Mouse (Mus musculus): ENCODE results near the gene Il17rc. TPM values are rescaled to one million over a fixed set of nuclear protein-coding genes. Genes with fewer than 3 reads are reported as not detected.

The Il17rc gene
- total RNA-seq, 2 experiments from 2014 or later = 4.2 to 4.7 TPM

DNA sequence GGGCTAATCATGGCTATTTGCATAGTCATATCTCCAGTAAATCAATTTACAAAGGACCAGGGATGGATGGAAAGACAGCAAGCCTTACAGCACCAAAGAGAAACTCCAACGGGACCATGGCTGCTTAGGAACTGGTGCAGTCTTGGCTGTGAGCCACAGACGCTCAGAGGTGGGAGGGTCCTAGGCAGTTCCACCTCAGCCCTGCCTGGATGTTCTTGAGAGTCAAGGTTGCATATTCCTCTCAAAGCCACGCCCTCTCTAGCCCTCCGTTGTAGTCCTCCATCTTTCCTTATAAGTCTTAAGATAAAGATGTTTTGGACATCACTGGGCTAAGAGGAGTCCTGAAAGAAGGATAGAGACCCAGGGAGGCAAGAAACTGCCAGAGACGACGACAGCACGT is 7.2 kb upstream of the Il17rc start:
- TF ChIP-seq CTCF (IDR thresholded peaks at IDR 0.05) = no peak
- Histone ChIP-seq H3K4me3 (no peak overlapping the region), H3K27ac (no peak overlapping the region)
- intact Hi-C loops (cut with DNase I) = no loop called here
- DNase-seq = no peak

DNA sequence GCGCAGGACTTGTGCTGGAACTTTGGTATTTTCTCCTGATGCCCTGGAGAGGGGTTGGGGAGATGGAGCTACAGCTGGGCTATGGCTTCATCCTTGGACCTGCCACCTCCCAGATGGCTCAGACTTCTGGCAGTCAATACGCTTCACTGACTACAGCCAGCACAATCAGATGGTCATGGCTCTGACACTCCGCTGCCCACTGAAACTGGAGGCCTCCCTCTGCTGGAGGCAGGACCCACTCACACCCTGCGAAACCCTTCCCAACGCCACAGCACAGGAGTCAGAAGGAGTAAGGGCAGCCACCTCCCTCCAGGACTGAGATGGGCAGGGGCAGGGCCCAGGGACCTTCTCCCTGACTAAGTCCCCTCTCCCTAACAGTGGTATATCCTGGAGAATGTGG is 5.6 kb upstream of the Il17rc start:
- intact Hi-C loops (cut with DNase I) = no loop called here
- DNase-seq = no peak
- Histone ChIP-seq H3K27ac (no peak overlapping the region), H3K4me3 (no peak overlapping the region)
- no peak for TF ChIP-seq CTCF (IDR thresholded peaks at IDR 0.05)

DNA sequence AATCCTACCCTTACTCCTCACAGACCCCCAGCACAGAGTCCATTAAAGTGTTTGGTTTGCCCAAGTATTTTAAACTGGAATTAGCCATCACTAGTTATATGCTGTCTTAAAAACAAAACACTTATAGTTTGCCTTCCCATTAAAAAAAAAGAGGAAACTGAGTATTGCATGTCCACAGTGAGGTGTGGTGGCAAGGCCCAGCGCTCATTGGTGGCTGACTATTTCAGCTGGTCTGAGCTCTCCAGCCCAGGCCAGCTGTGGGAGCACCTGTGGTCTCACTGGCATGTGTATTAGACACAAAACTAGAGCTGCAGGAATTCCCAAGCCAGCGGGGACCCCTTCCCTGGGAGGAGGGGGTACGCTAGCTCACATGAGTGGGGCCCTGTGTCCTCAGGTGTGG is 2.7 kb upstream of the Il17rc start:
- intact Hi-C loops (cut with DNase I) = no loop called here
- H3K27ac ChIP-seq = no peak overlapping the region
- no peak overlapping the region for H3K4me3 ChIP-seq
- TF ChIP-seq CTCF (IDR thresholded peaks at IDR 0.05) = no peak
- DNase-seq = no peak

DNA sequence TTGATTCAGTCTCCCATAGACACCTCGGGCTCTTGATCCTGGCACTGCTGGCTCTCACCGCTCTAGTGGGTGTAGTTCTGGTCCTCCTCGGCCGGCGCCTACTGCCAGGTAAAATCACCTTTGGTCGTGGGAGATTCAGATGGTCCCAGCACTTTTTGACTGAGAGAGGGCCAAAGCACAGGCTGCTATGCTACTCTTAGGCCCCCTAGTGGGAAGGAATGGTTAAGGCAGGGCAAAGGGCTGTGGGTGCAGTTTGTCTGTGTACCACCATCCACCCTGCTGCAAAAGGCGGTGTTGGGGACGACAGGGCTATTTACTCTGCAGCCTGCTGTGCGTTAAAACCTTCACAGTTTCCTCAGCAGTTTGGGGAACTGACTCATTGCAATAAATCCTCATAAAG is 2.2 kb upstream of the Il17rc start:
- peak; percentile 75 for DNase-seq
- Histone ChIP-seq H3K4me3 (peak overlapping the region; percentile 69), H3K27ac (peak overlapping the region; percentile 71)
- intact Hi-C loops (cut with DNase I) = loop anchor here (1.0 kb wide), 2 partner anchors 25 to 28 kb away; no protein-coding TSS in a partner anchor
- TF ChIP-seq CTCF (IDR thresholded peaks at IDR 0.05) = peak; percentile 66

DNA sequence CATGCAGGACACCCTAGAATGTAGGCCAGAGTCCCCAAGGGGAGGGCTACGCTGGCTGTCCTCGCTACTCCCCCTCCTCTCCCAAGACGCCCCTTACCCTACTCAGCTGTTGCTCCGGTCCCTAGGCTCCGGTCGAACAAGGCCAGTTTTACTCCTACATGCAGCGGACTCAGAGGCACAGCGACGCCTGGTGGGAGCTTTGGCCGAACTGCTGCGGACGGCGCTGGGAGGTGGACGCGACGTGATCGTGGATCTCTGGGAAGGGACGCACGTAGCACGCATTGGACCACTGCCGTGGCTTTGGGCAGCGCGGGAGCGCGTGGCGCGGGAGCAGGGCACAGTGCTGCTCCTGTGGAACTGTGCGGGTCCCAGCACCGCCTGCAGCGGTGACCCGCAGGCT is 1.8 kb upstream of the Il17rc start:
- intact Hi-C loops (cut with DNase I) = loop anchor here (1.0 kb wide), 2 partner anchors 25 to 28 kb away; no protein-coding TSS in a partner anchor
- peak; percentile 87 for DNase-seq
- peak overlapping the region; percentile 71 for H3K27ac ChIP-seq
- H3K4me3 ChIP-seq = peak overlapping the region; percentile 69
- peak; percentile 63 for TF ChIP-seq CTCF (IDR thresholded peaks at IDR 0.05)

DNA sequence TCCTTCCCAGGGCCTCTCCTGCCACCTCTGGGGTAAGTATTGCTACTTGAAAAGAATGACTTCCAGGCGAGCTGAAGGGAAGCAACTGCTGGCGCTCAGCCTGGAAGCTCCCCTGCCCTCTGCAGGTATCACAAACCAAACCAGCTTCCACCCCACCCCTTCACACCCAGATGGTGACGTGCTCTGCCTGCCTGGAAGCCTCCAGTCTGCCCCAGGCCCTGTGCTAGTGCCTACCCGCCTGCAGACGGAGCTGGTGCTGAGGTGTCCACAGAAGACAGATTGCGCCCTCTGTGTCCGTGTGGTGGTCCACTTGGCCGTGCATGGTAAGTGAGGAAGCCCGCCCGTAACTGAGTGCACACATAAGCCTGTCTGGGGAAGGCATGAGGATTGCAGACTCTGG is 834 bp downstream of the Il17rc start:
- no peak for TF ChIP-seq CTCF (IDR thresholded peaks at IDR 0.05)
- Histone ChIP-seq H3K27ac (peak overlapping the region; percentile 89), H3K4me3 (peak overlapping the region; percentile 77)
- no peak for DNase-seq
- intact Hi-C loops (cut with DNase I) = no loop called here

DNA sequence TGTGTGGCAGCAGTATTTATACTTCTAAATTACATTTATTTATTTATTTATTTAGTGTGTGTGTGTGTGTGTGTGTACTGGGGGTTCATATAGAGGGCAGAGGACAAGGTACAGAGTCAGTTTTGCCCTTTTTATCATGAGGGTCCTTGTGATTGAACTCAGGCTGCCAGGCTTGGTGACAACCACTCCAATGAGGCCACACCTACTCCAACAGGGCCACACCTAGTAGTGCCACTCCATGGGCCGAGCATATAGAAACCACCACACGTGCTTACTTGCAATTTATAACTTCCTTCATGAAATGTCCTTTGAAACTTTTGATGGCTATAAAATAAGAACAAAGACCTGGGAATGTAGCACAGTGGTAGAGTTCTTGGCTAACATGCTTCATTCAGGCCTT is 2.0 kb downstream of the Il17rc start:
- Histone ChIP-seq H3K27ac (no peak overlapping the region), H3K4me3 (no peak overlapping the region)
- intact Hi-C loops (cut with DNase I) = no loop called here
- no peak for DNase-seq
- TF ChIP-seq CTCF (IDR thresholded peaks at IDR 0.05) = no peak

DNA sequence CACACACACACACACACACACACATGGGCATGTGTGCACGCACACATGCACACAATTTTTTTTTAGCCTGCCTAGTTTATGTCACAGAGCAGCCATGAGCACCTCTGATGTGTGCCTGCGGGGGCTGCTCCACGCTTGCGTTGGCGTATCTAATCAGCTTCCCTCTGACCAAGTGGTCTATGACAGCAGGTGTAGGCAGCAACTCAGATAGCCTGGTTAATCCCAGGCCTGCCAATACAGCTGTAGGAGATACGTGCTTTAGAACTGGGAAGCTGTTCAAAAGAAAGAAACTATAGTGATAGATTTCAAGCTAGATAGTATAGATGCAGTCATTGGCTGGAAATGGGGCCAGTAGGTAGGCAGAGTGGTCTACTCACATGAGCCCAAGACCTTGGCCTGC is 2.5 kb downstream of the Il17rc start:
- Histone ChIP-seq H3K27ac (no peak overlapping the region), H3K4me3 (no peak overlapping the region)
- DNase-seq = no peak
- no peak for TF ChIP-seq CTCF (IDR thresholded peaks at IDR 0.05)
- intact Hi-C loops (cut with DNase I) = no loop called here

DNA sequence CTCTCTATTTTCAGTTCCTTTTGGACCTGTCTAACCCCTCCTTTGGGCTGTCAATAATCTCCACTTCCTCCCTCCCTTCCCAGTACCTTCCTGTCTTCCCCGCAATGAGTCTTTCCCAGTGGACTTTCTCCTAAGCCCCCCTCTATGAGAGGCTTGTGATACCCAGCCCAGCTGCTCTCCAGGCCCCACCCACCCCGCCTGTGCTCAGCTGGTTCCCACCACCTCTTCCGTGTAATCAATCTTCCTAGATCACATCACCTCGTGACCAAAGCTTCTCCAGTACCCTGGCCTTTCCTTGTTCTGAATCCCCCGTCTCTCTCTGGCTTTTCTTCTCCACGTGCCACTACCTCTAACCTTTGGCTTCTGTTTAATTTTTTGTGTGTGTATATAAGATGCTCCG is 6.1 kb downstream of the Il17rc start:
- Histone ChIP-seq H3K4me3 (no peak overlapping the region), H3K27ac (no peak overlapping the region)
- no peak for TF ChIP-seq CTCF (IDR thresholded peaks at IDR 0.05)
- no peak for DNase-seq
- intact Hi-C loops (cut with DNase I) = no loop called here

DNA sequence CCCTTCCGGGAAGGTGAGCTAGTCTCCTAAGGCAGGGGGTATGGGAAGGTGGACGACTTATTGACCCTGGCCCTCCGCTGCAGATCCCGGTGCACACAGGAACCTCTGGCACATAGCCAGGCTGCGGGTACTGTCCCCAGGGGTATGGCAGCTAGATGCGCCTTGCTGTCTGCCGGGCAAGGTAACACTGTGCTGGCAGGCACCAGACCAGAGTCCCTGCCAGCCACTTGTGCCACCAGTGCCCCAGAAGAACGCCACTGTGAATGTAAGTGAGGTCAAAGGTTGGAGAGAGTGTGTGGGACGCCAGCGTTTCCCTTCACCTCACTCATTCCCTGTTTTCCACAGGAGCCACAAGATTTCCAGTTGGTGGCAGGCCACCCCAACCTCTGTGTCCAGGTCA is 7.7 kb downstream of the Il17rc start:
- intact Hi-C loops (cut with DNase I) = no loop called here
- Histone ChIP-seq H3K4me3 (no peak overlapping the region), H3K27ac (no peak overlapping the region)
- TF ChIP-seq CTCF (IDR thresholded peaks at IDR 0.05) = no peak
- no peak for DNase-seq

DNA sequence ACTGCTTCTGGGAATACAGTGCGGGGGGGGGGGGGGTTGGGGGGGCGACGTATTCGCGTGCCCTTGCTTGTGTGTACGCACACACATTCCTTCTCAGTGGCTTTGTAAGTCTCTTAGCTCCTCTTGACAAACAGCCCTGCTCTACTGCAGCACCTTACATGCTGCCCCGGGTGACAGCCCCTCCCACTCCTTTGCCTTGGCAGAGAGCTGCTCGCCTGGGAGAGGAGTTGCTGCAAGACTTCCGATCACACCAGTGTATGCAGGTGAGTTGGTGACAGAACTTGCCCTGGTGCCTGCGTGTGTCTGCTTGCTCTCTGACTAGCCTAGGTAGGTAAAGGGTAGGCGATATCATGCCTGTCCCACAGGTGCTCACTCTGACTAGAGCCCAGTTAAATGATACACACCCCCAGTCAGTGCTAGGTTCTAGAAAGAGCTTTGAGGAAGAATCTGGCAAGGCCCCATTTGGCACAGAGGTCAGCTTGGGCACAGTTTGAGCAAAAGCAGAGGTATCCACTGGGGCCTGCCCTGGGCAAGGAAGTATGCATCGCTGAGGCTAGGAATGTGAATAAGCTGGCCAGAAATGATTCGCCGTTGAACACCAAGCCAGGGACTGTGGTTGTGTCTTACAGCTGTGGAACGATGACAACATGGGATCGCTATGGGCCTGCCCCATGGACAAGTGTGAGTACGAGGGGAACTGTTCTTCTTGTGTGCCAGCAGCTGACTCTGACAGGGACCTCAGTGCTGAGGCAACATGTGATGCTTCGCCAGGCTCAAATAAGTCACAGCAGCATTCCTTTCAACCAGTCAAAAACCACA is 9.5 kb downstream of the Il17rc start:
- intact Hi-C loops (cut with DNase I) = loop anchor here (5.0 kb wide), 2 partner anchors 38 to 42 kb away; partner anchors contain the start of gene Jagn1
- no peak for TF ChIP-seq CTCF (IDR thresholded peaks at IDR 0.05)
- DNase-seq = no peak
- Histone ChIP-seq H3K27ac (peak overlapping the region; percentile 8; the same call in 1 of the 2 replicates), H3K4me3 (no peak overlapping the region)

DNA sequence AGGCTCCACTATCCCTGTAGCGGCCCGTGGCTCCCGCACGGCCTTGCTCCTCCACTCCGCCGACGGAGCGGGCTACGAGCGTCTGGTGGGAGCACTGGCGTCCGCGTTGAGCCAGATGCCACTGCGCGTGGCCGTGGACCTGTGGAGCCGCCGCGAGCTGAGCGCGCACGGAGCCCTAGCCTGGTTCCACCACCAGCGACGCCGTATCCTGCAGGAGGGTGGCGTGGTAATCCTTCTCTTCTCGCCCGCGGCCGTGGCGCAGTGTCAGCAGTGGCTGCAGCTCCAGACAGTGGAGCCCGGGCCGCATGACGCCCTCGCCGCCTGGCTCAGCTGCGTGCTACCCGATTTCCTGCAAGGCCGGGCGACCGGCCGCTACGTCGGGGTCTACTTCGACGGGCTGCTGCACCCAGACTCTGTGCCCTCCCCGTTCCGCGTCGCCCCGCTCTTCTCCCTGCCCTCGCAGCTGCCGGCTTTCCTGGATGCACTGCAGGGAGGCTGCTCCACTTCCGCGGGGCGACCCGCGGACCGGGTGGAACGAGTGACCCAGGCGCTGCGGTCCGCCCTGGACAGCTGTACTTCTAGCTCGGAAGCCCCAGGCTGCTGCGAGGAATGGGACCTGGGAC is 11.4 kb downstream of the Il17rc start:
- peak overlapping the region; percentile 81 for H3K4me3 ChIP-seq
- peak; percentile 28; the same call in 1 of the 2 replicates for TF ChIP-seq CTCF (IDR thresholded peaks at IDR 0.05)
- intact Hi-C loops (cut with DNase I) = loop anchor here (5.0 kb wide), 2 partner anchors 40 kb away; partner anchors contain the start of gene Jagn1
- peak overlapping the region; percentile 98 for H3K27ac ChIP-seq
- DNase-seq = peak; percentile 80

DNA sequence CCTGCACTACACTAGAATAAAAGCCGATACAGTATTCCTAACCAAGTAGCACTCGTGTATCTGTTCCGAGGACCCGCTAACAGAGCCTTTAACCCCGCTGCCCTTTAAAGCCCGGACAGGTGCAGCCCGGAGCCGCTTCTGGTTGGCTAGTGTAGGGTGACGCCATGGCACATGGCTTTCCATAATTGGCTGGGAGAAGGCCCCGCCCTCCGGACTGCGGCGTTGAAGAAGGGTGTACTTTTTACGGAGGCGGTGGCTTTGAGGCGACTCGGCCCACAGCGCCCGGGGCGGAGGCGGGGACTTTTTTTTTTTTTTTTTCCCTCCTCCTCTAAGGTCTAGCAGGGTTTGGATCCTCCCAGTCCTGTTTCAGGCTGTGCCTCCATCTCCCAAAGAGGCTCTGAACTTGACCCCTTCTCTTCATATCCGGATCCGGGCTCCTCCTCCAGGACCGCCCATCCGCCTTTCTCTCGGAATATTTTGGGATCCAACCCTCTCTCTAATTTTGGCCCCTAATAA is 11.9 kb downstream of the Il17rc start, which contains the start of gene Creld1:
Gene Creld1 (plus strand): TSS at position 198 of the 516 bp plus-strand sequence.
- Histone ChIP-seq H3K4me3 (peak within 1 kb of the TSS; percentile 81), H3K27ac (peak within 1 kb of the TSS; percentile 98)
- intact Hi-C loops (cut with DNase I) = loop anchor here (5.0 kb wide), 2 partner anchors 39 to 41 kb away; partner anchors contain the start of gene Jagn1
- peak; percentile 97 for DNase-seq
- no peak for TF ChIP-seq CTCF (IDR thresholded peaks at IDR 0.05)
